ENCODE assay signal across 14 mouse cellular contexts in genomic region chr5:67028786-67029185, GRCm38 (mm10).
A peak's percentile ranks its signal among the peaks of the same experiment; 100 is the strongest.
DNase-seq lines count a peak whose midpoint lies in the region; ATAC-seq and TF ChIP-seq lines count a peak whose summit lies in the region.
"Had no signal": no experiment of that assay in that cellular context is flagged by ENCODE, and none has a peak within 500 bp of the region (broad histone marks: within the 10 kb centered on the region; RNA-seq: fewer than 3 reads in every experiment).

No protein-coding gene starts in this region.

- peaks cover 2% of the 10 kb centered on the region for H3K36me3 ChIP-seq in neural tube, embryonic 11.5 days (ENCODE audit: control insufficient read depth, insufficient read depth, low read length)
- H3K36me3 ChIP-seq in hindbrain, embryonic 15.5 days, result peaks cover 16% of the 10 kb centered on the region; the same call in 1 of the 2 replicates
- H3K36me3 ChIP-seq in neural tube, embryonic 13.5 days, result peaks cover 62% of the 10 kb centered on the region
- H3K36me3 ChIP-seq in stomach, postnatal 0 days (ENCODE audit: control insufficient read depth, insufficient read depth, low read length), result no peaks in the 10 kb centered on the region

- WGBS in neural tube, embryonic 11.5 days, result 80% methylated on average over 16 of the region's 16 CpGs
- 43% methylated on average over 16 of the region's 16 CpGs for WGBS in hindbrain, embryonic 15.5 days
- WGBS in neural tube, embryonic 13.5 days, result 55% methylated on average over 16 of the region's 16 CpGs
- 79% methylated on average over 16 of the region's 16 CpGs for WGBS in stomach, postnatal 0 days

- no peak for TF ChIP-seq CTCF in stomach, postnatal 0 days (IDR thresholded peaks at IDR 0.05; ENCODE audit: low read depth)

- no peak overlapping the region for H3K27ac ChIP-seq in neural tube, embryonic 11.5 days (ENCODE audit: low read depth, low read length)
- no peak overlapping the region for H3K27ac ChIP-seq in hindbrain, embryonic 15.5 days (replicated peaks)
- no peak overlapping the region for H3K27ac ChIP-seq in neural tube, embryonic 13.5 days (replicated peaks)
- H3K27ac ChIP-seq in stomach, postnatal 0 days (replicated peaks), result no peak overlapping the region
- H3K27ac ChIP-seq: heart, adult 2 months; kidney, embryonic 15.5 days; macrophage had no signal

- H3K4me2 ChIP-seq in neural tube, embryonic 11.5 days (ENCODE audit: low read depth), result no peak overlapping the region
- H3K4me2 ChIP-seq in hindbrain, embryonic 15.5 days, result no peak overlapping the region
- H3K4me2 ChIP-seq in neural tube, embryonic 13.5 days, result no peak overlapping the region
- H3K4me2 ChIP-seq in stomach, postnatal 0 days (replicated peaks; ENCODE audit: low read depth), result no peak overlapping the region
- H3K4me2 ChIP-seq: kidney, embryonic 15.5 days had no signal

- no peak overlapping the region for H3K9ac ChIP-seq in neural tube, embryonic 11.5 days (ENCODE audit: low read length)
- H3K9ac ChIP-seq in hindbrain, embryonic 15.5 days, result no peak overlapping the region
- H3K9ac ChIP-seq in neural tube, embryonic 13.5 days, result no peak overlapping the region
- H3K9ac ChIP-seq in stomach, postnatal 0 days (ENCODE audit: low read length), result no peak overlapping the region
- H3K9ac ChIP-seq: kidney, embryonic 15.5 days had no signal

- 0 out of 2 replicates have a peak, but pooled peaks have one; percentile 31 for ATAC-seq in neural tube, embryonic 11.5 days (ENCODE audit: insufficient read depth, low FRiP score, low TSS enrichment)
- ATAC-seq in hindbrain, embryonic 15.5 days (ENCODE audit: low FRiP score, low read depth), result peak; percentile 74
- peak; percentile 68 for ATAC-seq in neural tube, embryonic 13.5 days (ENCODE audit: low read depth)
- no peak for ATAC-seq in stomach, postnatal 0 days (ENCODE audit: low FRiP score, low TSS enrichment)
- ATAC-seq: activated CD4-positive, CD25-positive, alpha-beta regulatory T cell, adult 4 months had no signal

- no peak overlapping the region for H3K4me3 ChIP-seq in neural tube, embryonic 11.5 days (ENCODE audit: low read depth, low read length)
- no peak overlapping the region for H3K4me3 ChIP-seq in hindbrain, embryonic 15.5 days
- no peak overlapping the region for H3K4me3 ChIP-seq in neural tube, embryonic 13.5 days
- no peak overlapping the region for H3K4me3 ChIP-seq in stomach, postnatal 0 days (ENCODE audit: low read depth, low read length)
- H3K4me3 ChIP-seq: heart, adult 2 months; kidney, embryonic 15.5 days had no signal

- no peaks in the 10 kb centered on the region for H3K9me3 ChIP-seq in neural tube, embryonic 11.5 days (ENCODE audit: control insufficient read depth, low read length)
- H3K9me3 ChIP-seq in hindbrain, embryonic 15.5 days, result no peaks in the 10 kb centered on the region
- H3K9me3 ChIP-seq in neural tube, embryonic 13.5 days, result no peaks in the 10 kb centered on the region
- no peaks in the 10 kb centered on the region for H3K9me3 ChIP-seq in stomach, postnatal 0 days (ENCODE audit: control insufficient read depth, low read length)
- H3K9me3 ChIP-seq: kidney, embryonic 15.5 days had no signal

- H3K4me1 ChIP-seq in neural tube, embryonic 11.5 days (ENCODE audit: control insufficient read depth, insufficient read depth, low read length), result no peaks in the 10 kb centered on the region
- peaks cover 10% of the 10 kb centered on the region; the same call in 1 of the 2 replicates for H3K4me1 ChIP-seq in hindbrain, embryonic 15.5 days (replicated peaks)
- H3K4me1 ChIP-seq in neural tube, embryonic 13.5 days (replicated peaks), result peaks cover 14% of the 10 kb centered on the region
- H3K4me1 ChIP-seq in stomach, postnatal 0 days (replicated peaks; ENCODE audit: control insufficient read depth, insufficient read depth), result no peaks in the 10 kb centered on the region
- H3K4me1 ChIP-seq: kidney, embryonic 15.5 days had no signal

- peak; percentile 35 to 46 for DNase-seq in cerebellum, postnatal 14 days
- no peak for DNase-seq in cerebellum, adult 9-10 months
- peak; percentile 17 for DNase-seq in neural tube, embryonic 11.5 days (ENCODE audit: low spot score)
- no peak for DNase-seq in neural tube, embryonic 10.5 days (ENCODE audit: extremely low spot score, low spot score)
- DNase-seq in stomach, postnatal 0 days (ENCODE audit: low spot score), result no peak
- no peak for DNase-seq in yolk sac, embryonic 10.5 days (ENCODE audit: low spot score)
- DNase-seq: heart, adult 2 months; heart, postnatal 4 days; layer of hippocampus, adult 9-11 months had no signal

- TF ChIP-seq EP300 in stomach, postnatal 0 days (optimal IDR thresholded peaks at IDR 0.05), result no peak

- no peaks in the 10 kb centered on the region for H3K27me3 ChIP-seq in neural tube, embryonic 11.5 days (ENCODE audit: control insufficient read depth, insufficient read depth, low read length)
- H3K27me3 ChIP-seq in hindbrain, embryonic 15.5 days, result no peaks in the 10 kb centered on the region
- H3K27me3 ChIP-seq in neural tube, embryonic 13.5 days, result no peaks in the 10 kb centered on the region
- H3K27me3 ChIP-seq in stomach, postnatal 0 days (ENCODE audit: control insufficient read depth, insufficient read depth, low read length), result no peaks in the 10 kb centered on the region
- H3K27me3 ChIP-seq: kidney, embryonic 15.5 days had no signal

Comparison
In these comparisons a context has a peak if more than half of its experiments do, and no peak if none do; other contexts are left out.
1. DNase-seq: peak in cerebellum, postnatal 14 days (2 of 2) and neural tube, embryonic 11.5 days (single experiment); none in cerebellum, adult 9-10 months (single experiment), neural tube, embryonic 10.5 days (single experiment), stomach, postnatal 0 days (single experiment) and yolk sac, embryonic 10.5 days (single experiment).